Mouse (Mus musculus): ENCODE data around the gene Cnksr3.

Gene Cnksr3

DNA sequence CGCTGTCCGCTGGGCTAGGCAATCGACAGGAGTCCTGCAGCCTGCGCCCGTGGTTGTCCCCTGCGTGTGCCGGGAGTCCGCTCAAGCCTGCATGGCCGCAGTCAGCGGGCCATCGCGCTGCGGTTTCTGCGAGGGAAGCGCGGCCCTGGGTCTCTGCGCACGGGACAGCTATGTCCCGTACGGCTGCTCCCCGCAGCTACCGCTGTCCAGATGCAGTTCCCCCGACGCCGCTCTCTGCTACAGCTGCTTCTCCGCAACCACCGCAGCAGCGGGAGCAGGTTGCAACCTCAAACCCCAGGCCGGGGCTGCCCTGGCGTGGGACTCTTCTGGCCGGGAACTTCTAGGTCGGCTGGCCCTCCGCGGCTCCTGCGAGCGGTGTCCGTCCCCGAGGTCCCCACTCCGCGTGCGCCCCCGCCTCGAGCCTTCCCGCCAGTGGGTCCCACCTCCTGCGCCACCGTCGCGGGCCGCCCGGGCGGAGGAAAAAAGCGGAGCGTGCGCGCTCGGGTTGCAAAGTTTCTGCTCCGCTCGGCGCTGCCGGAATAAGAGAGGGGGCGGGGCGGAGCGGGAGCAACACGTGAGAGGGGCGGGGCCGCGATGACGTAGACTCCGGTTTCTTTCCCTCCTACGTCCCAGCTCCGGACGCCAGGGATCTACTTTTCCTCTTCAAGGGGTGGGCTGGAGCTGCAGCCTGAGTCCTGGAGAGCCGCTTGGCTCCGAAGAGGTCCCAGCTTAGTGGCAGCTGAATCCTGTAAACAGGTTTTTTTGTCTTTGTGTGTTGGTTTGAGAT, at the start of gene Cnksr3:
Gene Cnksr3 (minus strand): TSS at position 542 of the 787 bp plus-strand sequence.
- peak; percentile 94 to 95 for DNase-seq (ENCODE audit: low spot score in 2 of 2)

DNA sequence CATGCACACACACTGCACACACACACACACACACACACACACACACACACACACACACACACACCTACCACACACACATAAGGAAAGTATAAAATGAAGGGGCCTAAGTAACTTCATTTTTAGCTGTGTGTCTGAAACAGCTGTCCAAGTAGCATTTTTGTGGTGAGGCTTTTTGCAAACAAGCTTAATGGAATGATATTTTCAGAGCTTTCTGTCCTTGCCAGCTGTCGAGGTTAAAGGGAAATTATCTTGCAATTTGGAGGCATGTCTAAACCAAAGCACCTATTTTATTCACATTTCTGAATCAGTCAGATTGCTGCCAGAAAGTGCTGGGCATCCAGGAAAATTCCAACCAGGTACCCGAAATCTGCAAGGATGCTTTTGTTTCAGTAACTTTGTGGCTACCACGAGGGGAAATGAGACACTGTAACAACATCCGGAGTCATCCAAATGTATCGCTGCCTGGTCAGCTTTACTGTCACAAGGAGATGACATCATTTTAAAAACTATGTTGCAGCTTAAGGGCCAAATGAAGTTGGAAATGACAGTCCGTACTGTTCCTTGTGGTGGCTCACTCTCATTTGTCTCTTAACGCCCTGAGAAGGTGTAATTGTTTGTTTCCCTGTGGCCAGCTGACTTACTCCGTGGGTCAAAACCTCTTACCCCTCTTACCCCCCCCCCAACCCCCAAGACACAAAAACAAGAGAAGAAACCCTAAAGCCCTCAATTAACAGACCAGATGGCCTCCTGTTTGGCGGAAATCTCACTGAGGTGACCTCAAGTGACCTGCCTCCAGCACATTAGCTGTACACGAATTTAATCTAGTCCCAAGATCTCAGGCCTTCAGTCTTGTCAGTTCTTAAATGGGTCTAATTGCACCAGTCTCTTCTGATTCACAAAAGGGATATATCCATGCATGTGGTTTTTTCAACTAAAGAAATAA, 48.4 kb upstream of the Cnksr3 start:
- no peak for DNase-seq (ENCODE audit: low spot score in 2 of 2)

DNA sequence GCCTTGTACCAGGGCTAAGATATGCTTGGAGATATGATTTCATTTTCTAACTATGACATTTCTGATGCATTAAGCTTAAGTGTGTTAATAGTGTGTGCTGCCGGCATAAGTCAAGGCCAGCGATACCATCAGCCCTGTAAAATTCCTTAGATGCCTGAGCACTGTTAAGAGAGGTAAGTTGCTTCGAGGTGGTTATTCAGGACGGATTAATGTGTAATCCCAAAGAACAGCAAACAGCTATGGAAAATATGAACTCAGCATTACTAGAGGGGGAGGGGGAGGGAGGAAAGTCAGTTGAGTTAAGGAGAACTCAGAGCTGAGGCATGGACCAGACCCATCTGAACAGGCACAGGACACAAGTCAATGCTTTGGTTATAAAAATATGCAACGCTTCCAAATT, 46.6 kb upstream of the Cnksr3 start:
- no peak for DNase-seq (ENCODE audit: low spot score in 2 of 2)

DNA sequence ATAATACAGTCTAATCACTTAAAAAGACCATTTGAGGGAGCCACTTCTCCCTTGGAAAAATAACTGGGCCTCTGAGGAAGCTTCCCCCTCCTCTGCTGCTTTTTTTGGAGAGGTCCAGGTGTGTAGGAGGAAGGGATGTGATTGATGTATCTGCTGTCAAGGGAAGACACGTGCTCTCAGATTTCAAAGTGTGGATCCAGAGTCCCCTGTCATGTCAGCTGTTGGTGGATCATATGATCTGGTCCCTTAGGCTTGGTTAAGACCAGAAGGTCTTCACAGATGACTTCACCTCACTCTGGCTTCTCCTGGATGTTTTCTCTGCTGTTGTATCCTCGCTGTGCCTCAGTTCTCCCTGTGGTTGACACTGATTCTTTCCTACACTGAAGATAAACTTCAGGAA, 38.4 kb upstream of the Cnksr3 start:
- DNase-seq (ENCODE audit: low spot score in 2 of 2): no peak

DNA sequence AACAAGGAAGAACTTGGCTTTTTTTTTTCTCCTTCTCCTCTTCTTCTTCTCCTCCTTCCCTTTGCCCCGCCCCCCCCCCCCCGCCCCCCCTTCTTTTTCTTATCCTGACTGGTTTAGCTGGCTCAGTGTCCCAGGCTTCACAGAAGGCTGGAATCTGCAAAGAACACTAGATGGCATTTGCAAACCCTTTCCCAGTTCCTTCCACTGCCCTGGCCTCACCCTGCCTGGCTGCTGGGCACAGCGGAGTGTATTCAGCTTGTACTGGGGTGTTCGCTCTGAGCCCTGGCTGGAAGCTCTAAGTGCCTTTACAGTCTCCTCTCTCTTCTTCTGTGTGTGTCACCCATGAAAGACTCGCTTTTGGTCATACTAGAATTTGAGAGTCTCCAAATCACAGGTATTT, 22.6 kb upstream of the Cnksr3 start:
- DNase-seq (ENCODE audit: low spot score in 2 of 2): peak in 1 of 2 experiments; percentile 34

DNA sequence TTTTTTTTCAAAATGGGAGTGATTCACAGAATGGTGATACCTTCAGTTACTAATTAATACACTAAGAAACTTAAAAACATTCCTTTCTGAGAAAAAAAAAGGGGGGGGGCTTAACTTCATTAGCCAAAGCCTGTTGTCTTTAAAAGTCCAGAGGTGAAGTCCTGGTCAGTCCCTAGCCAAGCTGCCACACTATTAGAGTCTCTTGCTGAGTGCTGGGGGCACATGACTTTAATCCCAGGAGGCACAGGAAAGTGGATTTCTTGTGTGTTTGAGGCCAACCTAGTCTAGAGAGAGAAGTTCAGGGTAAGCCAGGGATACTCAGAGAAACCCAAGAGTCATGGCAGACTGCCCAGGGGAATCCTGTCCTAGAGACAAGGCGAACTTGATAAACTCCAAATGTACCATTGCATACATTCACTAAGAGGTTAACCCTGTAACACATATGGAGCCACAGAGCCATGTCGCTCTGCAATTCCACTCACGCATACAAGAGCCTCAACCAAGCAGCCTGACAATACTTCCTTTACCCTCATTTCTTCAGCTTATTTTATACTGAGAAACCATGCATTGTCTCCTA, 5.6 kb upstream of the Cnksr3 start:
- no peak for DNase-seq (ENCODE audit: low spot score in 2 of 2)

DNA sequence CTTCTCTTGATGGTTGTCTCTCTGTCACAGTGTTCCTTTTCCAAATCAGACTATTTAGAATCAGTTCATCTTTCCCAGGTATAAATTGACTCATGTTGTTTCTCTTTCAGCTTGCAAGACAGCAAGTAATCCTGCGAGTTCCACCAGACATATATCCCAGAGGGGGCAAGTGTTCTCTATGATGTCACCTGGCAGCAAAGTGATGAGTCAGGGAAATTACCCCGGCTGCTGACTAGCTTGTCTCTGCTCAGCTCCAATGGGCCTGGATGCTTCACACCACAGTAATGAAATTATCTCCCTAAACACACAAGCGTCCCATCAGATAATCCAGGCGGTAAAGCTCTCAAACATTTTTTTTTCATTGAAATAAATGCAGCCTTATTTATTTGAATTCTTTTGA, 2.7 kb upstream of the Cnksr3 start:
- no peak for DNase-seq (ENCODE audit: low spot score in 2 of 2)

DNA sequence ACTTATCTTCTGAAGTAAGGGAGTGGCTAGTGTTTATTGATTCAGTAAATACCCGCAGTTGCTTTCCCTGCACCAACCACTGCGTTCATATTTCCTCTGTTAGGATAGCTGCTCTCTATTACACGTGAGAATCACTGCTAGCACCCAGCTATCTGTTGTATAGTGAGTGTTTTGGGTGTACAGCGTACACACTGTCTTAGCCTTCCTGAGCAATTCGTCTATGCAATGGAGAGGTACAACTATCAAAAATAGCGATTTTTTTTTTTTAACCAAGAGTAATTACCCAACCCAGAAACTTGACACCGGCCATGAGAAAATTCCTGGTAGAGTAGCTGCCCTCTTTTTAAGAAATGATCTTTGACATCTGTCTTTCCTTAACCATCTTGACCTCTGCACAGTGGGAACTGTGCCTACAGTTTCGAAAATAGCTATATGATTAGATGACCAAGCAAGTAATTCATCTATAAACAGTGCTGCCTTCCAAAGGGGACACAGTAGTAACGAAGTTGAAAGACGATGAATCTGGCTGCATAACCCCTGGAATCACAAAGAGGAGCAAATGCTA, 1.1 kb upstream of the Cnksr3 start:
- DNase-seq (ENCODE audit: low spot score in 2 of 2): no peak

DNA sequence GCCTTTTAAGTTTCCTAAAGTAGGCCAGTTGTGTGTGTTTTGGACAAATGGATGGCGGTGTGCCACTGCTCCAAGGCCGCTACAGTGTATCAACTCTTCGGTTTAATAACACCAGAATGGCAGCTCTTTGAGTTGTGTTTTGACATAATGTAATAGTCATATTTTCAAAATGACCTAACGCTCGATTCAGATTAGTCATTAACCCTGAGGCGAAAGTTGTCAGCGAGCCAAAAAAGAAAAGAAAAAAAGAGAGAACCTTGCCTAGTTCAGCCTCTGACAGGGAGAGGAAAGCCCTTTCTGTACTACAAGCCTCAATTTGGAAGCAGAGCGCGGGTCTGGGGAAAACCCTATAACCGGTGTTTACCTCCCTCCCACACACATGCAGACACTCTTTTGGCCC, 500 bp upstream of the Cnksr3 start:
- DNase-seq (ENCODE audit: low spot score in 2 of 2): no peak

DNA sequence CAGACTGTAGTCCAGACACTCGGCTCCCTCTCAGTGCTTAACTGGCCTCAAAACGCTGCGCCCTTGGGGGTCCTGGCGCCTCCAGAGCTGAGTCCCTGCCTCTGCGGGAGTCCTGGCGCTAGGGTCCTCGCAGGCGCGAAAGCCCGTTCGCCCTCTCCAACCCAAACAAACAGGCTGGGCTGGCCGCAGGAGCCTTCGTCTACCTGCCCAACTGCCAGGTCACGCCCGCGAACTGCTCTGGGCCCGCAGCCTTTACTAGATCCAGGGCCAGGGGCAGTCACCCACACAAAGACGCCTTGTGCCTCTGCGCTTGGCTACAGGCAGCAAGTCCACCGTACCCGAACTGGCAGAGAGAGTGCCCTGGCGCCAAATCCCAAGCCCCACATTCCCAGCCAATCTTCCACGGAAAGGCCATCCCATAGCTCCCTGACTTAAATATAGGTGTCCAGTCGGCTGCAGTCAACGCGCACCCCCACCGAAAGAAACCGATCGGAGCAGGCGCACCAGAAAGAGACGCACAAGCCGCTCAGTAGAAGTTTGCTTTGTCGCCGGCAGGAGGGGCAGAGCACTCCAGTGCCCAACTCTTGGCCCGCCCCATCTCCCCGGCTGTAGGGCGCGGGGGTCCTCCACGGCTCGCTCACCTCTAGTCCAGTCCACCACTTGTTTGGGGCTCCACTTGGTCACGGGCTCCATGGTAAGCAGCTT, 894 bp downstream of the Cnksr3 start:
- peak; percentile 68 to 72 for DNase-seq (ENCODE audit: low spot score in 2 of 2)

DNA sequence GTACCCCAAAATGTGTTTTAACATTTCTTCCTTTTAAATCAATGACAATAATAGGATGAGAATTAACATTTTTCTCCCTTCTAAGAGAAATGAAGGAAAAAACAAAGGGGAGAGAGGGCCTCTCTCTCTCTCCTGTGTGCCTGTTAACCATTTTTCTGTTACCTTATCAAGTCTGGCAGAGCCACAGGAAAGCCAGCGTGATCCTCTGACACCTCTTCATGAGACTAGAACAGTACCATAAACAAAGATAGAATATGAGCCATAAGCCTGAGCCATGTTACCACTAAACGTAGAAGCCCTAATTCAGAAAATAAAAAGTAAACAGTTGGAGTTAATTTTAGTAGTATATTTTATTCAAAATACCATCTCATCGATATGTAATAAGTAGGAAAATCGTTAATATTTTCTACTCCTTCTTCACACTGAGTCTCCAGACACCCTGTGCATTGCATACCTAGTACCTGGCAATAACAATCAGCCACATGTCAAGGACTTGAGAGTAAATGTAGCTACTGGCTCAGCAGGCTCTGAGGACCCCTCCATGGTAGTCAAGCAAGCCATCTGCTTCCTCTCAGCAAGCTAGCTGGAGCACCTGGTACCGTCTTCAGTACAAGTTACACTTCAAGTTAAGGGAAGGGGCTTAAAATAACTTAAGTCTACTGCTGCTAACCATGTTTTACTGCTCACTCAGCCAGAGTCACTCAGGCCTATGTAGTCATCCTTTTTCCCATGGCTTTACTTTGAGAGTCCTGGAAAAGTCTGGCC, 2.2 kb downstream of the Cnksr3 start:
- DNase-seq (ENCODE audit: low spot score in 2 of 2): no peak

DNA sequence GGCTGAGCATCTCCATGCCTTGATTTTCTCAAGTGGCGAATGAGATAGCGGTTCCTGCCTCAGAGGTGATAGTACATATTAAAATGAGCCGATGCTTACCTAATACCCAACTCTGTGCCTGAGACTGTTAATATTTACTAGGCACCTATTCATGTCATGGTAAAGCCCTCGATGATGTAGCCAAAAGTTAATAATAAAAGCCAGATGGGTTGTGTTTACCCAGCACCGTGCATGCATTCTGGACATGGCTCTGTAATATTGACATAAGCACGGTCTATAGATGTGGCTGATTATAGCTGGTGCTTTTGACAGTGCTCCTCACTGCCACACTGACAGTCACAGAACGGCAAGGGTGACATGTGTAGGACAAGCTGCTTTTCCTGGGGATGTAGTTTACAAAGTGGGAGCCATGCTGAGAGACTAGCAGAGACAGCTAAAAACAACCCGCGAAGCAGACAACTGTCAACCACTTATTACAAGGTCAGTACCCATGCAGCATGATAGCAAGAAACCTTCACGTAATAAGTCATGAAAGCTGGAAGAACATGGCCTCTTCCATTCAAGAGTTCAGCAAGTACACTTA, 3.1 kb downstream of the Cnksr3 start:
- no peak for DNase-seq (ENCODE audit: low spot score in 2 of 2)

DNA sequence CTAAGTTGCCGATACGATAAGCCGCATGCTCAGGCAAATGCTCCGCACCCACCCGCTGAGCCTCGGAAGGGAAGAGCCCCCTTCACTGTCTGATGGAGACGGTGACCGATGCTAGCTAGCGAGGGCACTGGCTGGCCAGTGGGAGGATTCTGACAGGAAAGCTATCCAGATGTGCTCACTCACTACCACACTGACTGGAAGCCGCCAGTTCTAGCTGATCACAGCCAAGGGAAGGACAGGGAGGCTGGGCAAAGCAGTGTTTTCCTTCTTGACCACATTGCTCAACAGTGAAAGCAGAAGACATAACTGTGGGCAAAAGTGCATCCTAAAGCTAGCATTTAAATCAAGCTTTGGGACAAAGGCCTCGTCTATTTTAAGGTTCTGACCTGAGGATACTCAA, 4.7 kb downstream of the Cnksr3 start:
- DNase-seq (ENCODE audit: low spot score in 2 of 2): no peak

DNA sequence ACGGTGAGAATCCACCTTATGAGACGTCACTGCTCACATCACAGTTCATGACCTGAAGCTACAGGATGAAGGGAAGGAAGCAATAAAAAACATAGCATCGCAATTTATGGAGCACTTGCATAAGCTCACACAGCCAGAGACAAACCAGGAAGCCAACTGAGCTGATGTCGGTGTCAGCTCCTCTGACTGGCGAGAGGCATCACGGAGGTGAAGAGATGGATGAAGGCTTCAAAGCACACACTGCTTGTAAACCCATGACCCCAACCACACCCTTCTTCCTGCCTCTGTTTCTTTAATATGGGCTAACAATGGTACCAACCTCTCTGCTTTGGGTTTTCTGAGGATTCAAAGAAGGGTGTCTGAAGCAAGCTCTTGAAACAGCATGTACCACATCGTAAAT, 5.5 kb downstream of the Cnksr3 start:
- no peak for DNase-seq (ENCODE audit: low spot score in 2 of 2)

DNA sequence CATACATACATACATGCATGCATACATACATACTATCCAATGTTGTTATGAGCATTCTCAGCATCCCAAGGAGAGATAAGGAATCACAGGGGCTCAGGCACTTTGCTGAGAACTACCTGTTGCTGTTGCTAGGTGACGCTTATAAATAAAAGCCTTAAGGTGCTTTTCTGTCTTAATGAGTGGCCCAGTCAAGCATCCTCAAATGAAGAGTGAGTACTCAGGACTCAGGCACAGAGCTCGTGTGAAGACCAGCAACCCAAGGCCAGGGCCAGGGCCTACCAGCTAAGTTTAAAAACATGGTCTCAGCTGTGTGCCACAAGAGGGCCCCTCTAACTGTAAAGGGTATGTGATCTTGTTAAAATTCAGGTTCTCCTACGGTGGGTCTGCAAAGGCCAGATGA, 6.5 kb downstream of the Cnksr3 start:
- no peak for DNase-seq (ENCODE audit: low spot score in 2 of 2)

DNA sequence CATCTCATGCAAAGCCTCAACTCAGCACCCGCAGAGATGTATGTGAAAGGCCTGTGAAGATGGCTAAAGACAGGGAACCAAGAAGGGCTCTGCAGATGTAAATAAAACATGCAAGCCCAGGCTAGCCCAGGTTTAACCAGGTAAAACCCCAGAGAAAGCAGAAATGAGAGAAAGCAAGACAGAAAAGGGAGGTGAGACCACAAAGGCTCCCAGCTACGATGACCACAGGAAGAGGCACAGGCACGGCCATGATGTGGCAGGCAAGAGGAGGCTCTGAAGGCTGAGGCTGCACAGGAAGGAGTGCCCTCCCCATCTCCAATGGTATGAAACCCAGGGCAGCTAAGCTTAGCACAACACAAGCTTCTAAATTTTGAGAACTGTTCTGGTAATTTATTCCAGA, 7.1 kb downstream of the Cnksr3 start:
- DNase-seq (ENCODE audit: low spot score in 2 of 2): no peak

DNA sequence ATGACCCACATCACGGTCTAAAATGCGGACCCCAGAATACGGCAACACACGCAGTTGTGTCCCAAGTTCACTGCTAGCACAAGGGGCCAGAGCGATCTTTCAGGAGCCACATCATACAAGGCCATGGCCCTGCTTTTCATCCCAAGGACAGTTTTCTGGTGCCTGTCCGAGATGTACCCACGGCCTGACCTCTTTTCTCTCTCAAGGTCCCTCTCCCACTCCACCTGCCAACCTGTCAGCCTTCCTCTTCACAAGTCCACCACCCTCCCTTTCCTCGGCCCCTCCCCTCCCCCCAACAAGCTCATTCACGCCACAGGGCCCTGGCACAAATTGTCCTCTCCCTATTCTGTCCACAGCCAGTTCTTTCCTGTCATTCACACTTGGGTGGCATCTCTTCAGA, 9.5 kb downstream of the Cnksr3 start:
- DNase-seq (ENCODE audit: low spot score in 2 of 2): no peak

DNA sequence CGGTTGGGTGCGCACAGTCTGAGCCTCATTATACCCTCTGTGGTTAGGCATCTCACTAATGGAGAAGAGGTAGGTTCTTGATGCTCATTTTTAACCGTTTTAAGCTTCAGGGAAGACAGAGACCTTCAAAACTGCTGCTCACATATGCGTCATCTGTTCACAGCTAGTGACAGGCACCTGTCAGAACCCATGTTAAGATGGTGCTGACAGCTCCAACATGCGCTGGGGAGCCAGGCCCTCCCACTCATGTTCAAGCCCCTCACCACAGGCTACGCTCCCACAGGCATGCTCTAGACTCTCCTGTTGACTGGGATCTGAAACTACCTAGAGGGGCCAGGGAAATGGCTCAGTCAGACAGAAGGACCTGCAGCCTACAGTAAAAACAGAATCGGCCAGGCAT, 11.4 kb downstream of the Cnksr3 start:
- no peak for DNase-seq (ENCODE audit: low spot score in 2 of 2)

DNA sequence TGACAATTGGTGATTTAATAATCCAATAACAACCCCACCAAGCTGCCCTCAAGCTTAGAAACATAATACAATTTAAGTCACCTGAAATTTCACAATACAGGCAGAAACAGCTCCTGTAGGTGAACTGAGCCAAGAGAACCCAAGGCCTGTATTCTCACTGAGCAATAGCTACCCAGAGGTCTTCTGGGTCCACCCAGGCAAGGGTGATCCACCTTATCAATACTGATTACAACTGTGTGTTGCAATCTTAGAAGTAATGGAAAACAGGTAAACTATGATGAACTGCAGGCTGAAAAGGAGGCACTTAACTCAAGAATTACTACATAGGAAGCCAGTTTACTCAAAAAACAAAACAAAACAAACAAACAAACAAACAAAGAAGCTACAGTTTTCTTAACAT, 13.8 kb downstream of the Cnksr3 start:
- DNase-seq (ENCODE audit: low spot score in 2 of 2): no peak

DNA sequence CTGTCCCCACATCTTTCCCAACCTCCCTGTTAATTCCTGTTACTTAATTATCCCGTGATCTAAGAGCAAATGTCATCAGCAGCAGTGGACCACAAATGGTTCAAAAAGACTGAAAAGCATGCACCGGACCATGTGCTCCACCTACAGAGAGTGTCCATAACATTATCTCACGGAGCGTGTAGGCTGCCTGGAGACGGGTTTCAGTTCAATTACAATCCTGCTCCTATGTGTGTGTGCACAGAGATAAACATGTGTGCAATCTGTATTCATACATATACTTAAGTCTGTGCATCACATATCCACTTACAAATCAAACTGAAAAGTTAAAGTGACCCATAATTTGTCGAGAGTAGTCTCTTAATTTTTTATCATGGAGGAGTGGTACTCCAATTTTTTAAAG, 14.3 kb downstream of the Cnksr3 start:
- DNase-seq (ENCODE audit: low spot score in 2 of 2): no peak

Measured in right cerebral cortex, postnatal 10 days (tissue).